Mouse (Mus musculus) left cerebral cortex, adult 9 months (tissue): ENCODE data around the gene Tgfbr2.

Experiments
- DNase-seq, 2 experiments: peaks; one replicate each; pipeline ENCODE4 v3.0.0; 2022; ENCODE audit warnings: low spot score in 2 of 2

Tgfbr2 gene

DNA sequence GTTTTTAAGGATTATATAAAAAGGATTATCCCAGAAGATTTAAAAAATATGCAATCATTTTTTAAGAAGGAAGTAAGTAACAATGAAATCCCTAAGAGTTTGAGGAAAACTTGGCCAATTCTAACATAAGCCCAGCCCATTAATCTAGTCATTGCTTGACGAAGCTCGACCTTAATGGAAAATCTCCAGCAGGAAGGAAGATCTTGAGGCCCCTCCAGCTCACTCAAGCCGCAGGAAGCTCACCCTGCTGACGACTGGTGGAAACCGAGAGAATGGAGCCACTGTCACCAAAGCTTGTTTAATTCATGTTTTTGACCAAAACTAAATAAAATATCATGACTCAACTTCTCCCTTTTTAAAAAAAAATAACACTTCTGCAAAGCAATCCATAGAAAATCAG is 18.7 kb downstream of the Tgfbr2 start:
- DNase-seq = no peak

DNA sequence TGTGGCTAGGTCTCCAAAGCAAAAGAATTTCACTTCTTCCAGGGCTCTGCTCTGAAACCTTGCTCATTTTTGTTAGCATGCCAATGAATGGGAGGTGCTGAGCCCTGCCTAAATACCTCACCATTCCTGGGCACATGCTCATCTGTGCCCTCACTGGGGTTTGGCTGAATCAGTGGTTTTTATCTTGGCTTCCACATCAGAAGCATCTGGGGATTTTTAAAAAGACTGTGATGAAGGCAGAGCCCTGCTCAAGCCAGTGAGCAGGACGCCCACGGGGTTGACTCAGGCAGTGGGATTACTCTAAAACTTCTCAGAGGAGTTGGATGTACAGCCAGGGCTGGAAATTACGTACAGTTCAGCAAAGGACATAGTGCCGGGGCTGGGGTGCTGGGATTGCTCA is 22.3 kb downstream of the Tgfbr2 start:
- DNase-seq = peak; percentile 19 to 37

DNA sequence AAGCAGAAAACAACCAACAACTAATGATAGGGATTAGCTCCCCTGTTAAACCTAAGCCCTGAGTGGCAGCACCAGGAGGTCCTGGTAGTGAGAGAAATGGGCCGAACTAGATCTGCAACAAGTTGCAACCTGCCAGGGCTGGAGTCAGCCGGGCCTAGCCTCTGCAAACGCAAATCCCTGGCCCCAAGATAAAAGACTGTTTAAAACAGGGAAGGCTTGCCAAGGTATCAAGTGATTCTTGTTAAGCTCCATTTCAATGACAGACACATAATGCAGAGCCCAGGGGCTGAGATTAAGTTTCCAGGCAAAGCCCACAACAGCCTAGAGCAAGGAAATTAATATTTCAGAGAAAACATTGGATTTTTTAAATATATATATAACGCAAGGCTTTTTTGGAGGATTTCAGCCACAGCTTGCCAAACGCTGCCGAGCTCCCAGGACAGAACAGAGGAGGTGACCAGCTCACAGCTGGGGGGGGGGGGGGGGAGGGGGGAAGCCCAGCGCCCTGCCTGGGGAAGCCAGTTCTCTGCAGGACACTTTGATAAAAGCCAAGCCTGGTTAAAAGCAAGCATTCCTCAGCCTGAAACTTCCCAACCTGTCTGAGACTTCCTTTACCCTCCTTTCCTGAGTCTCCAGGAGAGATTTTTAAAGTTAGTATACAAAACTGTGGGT is 24.3 kb downstream of the Tgfbr2 start:
- no peak for DNase-seq

DNA sequence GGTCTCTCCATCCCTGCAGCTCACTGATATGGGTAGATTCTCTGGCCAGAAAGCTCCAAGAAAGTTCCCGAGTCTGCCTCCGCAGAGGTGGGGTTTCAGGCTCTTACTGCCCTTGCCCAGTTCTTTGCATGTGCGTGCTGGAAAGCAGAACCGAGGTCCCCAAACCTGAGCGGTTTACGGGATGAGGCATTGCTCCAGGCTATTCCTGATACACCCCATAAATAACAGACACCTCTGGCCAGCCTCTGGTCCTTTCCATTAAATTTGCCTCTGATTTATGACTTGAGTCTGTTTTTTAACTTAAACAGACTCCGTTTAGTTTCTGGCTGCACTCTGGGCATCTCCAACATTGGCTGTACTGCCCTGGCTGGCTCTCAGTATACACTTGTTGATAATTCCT is 26.4 kb downstream of the Tgfbr2 start:
- DNase-seq = no peak

DNA sequence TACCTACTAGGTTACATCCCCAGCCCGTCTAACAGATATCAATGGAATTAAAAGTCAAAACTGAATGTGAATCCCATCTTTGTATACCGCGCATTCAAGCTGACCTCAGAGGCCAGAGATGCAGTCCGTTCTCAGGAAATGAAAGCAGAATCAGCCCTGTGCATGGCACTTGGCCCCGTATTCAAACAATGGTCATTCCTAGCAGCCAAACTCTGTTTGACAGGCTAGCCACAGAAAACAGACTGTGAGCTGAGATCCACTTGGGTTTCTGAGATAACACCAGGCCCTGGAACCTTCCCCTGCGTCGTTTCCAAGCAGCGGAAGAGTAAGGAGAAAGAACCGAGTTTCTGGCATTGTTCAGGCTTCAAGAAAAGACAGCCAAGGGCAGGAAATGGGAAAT is 28.9 kb downstream of the Tgfbr2 start:
- no peak for DNase-seq

DNA sequence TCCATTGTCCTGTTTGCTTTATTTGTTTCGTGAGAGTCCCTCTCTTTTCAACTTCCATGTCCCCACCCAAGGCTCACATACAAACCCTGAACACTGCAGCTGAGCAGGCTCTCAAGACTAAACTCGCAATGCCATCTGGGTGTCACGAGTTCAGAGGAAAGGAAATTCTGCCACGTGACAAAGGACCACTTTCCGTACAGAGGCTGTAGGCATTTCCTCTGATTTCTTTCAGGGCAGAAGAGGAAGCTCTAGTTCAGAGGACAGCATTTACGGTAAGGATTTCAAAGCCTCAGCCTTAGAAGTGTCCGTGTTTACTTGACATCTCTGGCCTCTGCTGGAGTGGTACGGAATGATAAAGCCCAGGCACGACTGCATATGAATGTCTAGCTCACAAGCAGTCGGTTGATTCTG is 29.9 kb downstream of the Tgfbr2 start:
- peak in 1 of 2 experiments; percentile 32 for DNase-seq

DNA sequence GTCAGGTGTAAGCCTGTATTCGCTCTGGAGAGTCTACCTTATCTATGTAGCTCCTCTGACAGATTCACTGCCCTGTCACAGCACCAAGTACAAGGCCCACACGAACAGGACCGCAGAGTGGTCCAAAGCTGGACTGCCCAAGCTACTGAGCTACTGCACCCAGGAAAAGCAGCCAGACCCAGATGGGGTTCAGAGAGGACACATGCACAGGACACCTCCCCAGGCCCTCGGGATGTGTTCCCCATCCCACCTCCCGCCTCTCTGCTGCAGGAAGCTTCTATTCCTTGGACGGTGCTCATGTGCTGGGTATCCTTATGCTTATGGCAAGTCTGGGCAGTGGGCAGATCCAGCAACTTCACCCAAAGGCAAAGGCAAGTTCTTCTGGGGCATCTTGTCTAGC is 34.7 kb downstream of the Tgfbr2 start:
- no peak for DNase-seq

DNA sequence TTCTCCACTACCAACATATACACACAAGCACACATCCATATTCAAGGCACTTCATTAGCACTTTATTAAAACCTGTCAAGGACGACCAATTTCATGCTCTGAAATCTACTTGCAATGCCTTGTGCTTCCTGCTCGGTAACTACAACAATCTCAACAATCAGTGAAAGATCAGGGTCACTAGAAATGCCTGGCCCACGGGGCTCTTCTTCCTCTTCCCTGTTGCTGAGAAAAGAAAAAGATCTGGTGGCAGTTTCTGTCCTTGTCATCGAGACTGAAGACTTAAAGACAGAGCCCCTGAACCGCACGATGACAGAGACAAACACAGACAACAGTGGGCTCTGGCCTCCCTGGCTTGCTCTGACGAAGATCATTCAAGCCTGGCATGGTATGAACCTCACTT is 35.6 kb downstream of the Tgfbr2 start:
- DNase-seq = no peak

DNA sequence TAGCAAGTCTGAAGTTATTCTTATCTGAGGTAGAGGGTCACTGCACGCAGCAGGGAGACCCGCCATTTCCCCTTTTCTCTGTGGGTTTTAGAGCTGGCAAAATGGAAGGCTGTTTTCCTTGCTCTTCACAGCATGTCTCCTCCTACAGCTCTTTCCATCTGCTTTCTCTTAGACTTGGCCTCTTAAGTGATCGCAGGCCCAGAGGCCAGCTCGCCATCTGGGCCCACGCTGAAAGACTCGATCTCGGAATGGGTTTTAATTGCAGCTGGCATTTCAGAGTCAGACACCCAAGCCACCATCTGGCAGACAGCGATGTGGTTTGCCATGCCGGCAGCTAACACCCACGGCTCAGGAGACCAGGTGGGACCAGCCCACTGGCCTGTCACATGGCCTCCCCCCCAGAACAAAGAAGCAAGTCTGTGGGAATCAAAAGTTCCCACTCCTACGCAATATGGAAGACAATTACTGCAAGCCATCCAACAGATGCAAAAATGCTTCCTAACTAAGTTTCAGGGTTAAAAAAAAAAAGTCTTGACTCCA is 36.5 kb downstream of the Tgfbr2 start:
- peak in 1 of 2 experiments; percentile 70 for DNase-seq

DNA sequence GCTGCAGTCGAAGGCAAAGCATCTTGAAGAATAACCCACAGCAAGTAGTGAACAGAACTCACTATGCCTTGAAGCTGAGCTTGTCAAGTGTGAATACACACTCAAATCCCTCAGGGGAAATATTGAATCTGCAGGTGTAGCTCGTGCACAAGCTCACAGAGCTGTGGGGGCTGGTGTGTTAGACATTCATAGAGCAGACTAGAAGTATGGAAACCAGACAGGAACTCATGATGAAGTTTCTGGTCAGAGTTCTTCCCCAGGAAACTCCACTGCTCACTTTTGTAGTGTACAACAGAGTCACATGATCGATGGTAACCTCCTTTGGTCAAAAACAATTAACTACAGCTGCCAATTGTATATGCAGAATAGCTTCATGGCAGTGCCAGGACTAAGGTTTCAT is 37.5 kb downstream of the Tgfbr2 start:
- no peak for DNase-seq

DNA sequence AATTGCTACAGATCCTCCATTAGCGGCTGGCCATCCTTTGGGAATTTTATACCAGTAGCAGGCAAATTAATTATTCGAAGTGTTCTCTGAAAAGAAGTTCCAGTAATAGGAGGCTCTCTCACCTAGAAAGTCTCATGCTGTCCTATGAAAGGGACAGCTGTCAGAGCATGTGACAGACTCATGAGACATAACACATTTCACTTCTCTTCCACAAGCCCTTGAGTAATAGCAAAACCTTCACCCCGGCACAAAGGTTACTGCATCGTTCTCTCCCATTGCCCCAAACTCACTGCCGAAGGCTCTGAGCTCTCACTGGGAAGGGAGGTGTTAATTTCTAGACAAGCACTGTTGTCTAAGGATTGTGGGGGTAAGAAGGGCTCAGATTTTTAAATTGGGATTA is 38.3 kb downstream of the Tgfbr2 start:
- DNase-seq = no peak

DNA sequence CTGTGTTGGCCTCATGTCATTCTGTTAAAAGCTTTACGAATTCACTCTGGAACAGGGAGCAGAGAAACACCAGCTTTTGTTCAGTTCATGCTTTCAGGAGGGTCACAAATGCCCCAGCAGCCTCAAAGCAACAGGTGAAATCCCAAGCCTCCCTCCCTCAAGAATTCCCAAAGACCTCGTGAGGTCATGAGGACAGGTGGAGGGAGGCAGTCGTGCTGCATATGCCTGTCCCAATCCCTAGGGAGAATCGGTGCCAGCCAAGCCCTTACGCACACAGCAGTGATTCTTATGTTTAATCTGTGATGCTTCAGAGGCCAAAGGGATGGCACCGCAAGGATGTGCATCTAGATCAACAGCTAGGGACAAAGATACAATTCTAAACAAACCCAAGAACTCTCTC is 39.0 kb downstream of the Tgfbr2 start:
- DNase-seq = no peak

DNA sequence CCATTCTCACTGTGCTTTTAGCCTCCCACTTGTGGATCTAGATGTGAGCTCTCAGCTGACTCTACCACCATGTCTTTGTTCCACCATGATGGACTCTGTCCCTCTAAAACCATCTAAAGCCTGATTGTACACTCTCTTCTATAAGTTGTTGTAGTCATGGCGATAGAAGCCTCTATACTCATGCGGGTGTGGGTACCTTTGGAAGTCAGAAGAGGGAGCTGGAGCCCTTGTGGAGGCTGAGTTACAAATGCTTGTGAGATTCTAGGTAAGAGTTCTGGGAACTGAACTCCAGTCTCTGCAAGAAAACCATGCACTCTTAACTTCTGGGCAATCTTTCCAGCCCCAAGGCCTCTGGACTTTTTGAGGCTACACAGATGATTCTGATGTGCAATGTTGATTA is 40.7 kb downstream of the Tgfbr2 start:
- no peak for DNase-seq

DNA sequence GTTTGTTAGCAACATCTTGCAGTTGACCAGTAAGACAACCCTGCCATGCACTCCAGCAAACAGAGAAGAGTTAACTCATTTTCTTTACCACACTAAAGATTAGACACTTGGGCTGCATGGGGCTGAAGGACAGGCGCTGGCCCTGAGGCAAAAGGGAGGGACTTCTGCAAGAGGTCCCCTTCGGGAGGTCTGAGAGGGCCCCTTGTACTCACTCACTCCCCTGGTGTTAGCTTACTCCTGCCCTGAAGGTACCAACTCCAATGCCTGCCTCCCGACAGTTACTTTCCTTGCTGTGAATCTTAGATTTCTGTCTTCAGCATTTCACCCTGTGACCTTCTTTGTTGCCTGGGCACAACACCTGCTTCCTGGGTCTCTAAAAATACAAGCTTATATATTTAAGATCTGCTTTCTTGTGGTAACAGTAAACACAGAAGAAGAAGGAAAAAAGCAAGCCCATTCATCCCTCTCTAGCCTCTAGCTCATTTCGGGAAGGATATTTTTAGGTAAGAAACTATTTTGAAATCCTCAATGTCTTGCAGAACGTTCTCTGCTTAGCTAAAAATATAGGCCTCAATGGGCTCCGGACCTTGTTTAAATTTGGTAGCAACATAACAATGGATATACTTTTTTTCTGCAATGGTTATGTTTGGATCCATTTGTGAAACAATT is 41.7 kb downstream of the Tgfbr2 start:
- no peak for DNase-seq

DNA sequence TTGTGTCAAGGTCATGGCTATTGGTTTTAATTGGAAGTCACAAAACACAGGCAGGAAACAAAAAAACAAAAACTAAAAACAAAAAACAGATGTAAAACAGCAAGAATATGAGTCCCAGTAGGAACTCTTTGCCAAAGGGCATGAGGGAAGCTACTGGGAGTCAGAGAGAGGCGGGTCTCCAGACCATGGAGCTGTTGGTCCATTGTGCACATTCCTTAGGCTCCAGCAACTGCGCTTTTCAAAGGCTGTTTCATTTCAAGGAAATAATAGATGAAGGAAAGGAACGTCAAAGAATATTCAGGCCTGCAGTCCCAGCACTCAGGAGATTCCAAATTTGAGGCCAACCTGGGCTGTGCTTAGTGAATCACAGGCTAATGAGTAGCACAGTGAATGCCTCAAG is 46.3 kb downstream of the Tgfbr2 start:
- DNase-seq = no peak

DNA sequence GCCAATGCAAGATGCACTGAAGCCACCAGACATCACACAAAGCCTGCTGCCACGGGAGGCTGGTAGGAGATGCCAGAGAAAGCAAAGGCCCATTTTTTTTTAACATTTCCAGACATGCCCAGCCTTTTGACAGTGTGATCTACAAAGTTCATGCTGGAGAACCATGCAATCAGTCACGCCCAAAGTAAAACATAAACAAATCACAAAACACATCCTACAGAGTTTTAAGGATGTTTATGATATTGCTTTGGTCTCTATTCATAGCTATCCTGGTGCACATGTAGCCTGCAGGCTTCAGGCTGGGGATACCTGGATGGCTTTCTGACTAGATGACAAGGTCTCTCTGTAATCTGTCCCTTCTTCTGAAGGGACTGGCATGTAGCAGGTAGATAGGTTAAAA is 46.8 kb downstream of the Tgfbr2 start:
- DNase-seq = no peak

DNA sequence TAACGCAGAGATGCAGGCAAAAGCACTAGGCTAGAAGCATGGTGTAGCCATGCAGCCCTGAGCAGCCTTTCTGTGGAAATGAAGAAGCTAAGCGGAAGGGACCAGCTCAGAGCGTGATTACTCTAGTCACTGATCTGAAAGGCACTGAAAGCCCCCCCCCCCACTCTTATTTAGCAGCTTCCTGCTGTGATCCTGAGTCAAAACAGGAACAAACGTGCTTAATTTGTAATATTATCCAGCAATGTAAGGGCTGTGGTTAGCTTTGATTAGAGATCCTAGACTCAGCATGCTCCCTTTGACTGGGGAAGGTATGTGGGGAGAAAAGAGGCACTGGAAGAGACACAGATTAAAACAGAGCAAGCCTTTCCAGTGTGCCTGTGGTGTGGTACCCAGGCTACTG is 48.7 kb downstream of the Tgfbr2 start:
- no peak for DNase-seq

DNA sequence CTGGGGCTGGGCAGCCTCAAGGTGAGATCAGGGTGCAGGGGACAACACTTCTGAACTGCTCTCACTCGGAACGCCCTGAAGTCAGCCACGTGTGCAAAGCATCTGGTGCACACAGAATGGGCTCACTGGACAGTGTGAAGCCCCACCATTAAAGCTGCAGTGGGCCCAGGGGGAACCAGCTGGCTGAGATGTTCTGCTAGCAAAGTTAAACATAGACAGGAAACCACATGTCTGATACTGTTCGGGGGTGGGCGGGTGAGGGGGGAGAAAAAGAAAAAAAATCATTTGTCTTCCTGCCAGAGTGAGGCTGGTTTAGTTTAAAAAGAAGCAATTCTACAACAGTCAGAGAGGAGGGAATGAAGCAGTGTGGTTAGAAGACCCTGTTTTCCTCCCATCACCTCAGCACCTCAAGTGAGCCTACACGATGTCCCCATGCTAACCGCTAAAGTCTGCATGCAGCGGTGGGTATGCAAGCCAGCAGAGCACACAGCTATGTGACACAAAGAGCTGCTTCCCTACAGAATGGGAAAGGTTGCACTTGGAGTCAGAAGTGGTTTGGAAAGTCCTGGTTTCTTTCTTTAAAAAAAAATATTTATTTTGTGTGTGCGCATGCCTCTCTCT is 52.1 kb downstream of the Tgfbr2 start:
- no peak for DNase-seq

DNA sequence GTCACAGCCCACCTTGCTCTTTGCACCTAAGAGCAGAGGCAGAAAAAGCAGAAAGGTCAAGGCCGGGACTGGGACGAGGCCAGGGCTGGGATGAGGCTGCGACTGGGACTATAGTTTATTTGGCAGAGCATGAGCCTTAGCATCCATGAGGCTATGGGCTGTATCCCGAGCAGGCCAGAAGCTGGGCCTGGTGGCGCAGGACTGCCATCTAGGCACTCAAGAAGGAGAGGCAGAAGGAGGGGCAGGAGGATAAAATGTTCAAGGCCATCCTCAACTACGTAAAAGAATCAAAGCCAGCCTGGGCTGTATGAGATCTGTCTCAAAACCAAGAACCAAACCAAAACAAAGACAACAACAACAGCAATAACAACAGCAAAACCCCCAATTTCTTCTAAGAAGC is 52.6 kb downstream of the Tgfbr2 start:
- no peak for DNase-seq

DNA sequence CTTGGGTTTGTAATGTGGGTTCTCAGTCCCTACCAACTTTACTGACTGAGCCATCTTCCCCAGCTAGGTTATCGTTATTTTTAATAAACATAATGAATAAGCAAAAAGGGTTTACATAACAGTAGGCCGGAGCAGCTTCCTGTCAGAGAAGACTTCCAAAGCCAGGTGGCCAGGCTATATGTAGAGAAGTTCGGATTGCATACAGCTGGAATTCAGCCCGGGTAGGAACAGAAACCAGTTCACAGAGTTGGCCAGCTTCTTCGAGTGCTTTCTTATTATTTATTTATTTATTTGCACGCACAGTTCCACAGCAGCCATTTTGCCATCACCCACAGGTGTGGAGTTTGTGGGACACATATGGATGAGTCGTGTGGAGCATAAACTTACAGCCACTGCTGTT is 53.7 kb downstream of the Tgfbr2 start:
- no peak for DNase-seq

DNA sequence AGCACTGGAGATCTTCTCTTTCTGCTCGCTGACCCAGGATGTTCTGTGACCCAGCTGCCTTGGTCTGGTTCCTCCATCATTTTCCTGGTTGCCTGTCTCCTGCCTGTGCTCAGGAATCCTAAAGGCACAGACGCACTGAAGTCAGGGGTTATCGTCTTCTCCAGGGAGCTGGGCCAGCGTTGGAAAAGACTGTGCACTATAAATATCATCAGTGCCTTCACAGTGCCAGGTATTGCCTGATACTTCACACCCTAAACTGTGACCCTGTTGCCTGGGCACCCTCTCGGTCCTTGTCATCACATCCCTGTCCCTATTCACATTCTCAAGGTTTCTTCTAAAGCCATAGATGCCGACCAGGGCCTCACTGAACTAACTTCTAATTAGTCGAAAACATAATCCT is 55.2 kb downstream of the Tgfbr2 start:
- no peak for DNase-seq

DNA sequence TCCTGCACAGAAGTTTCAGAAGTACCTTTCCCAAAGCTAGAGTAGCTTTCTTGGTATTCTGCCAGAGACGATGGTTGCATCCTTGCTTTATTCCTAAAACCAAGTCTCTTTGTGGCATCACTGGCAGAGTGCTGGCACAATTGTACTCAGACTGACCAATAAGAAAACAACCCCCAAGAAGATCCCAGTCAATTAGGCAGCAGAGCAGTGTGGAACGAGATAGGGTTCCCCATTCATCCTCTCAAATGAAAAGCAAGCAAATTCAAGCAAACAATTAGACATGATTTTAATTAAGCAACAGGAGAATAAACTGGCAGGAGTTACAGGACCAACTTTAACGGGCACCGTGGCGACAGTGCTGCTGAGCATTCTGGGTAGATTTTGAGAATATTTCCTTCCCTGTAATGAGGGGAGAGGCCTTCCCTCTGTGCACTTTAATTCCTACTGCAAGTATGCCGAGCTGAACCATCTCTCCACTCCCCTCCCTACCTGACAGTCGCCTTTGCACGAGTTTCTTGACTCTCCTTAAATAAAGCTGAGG is 56.8 kb downstream of the Tgfbr2 start:
- DNase-seq = no peak

DNA sequence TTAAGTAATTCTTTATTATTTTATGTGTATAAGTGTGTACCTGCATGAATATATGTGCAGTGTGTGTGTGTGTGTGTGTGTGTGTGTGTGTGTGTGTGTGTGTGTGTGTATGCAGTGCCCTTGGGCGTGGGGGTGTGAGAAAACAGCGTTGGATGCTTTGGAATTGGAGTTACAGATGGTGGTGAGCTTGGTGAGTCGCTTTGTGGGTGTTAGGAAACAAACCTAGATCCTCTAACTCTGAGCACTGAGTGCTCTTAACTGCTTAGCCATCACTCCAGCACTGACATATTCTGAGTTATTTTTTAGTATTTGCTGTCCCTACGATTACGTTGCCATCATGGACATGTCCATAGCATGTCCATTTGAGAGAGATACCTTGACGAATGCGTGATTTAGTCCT is 59.3 kb downstream of the Tgfbr2 start:
- DNase-seq = no peak
